Mouse (Mus musculus) embryonic facial prominence, embryonic 12.5 days (tissue): ENCODE results near the gene Ankrd34c. TPM values are rescaled to one million over a fixed set of nuclear protein-coding genes. Genes with fewer than 3 reads are reported as not detected.

ENCODE experiments used
- ATAC-seq: fragments of 200-750 bp; cut with Nextera tagmentation; 2 replicates; pipeline ENCODE4 v1.8.0; 2017; ENCODE audit not compliant: insufficient number of reproducible peaks, insufficient read depth, low FRiP score, low TSS enrichment
- H3K27ac ChIP-seq: fragments of 300-500 bp; sonication (generic); 2 replicates; pipeline ENCODE4 v1.5.1; 2016; ENCODE audit warnings: mild to moderate bottlenecking
- H3K27me3 ChIP-seq: fragments of 300-500 bp; sonication (generic); 2 replicates; pipeline ENCODE4 v1.6.1; 2016; ENCODE audit warnings: mild to moderate bottlenecking, moderate library complexity
- H3K36me3 ChIP-seq: fragments of 300-500 bp; sonication (generic); 2 replicates; pipeline ENCODE4 v1.6.1; 2016; ENCODE audit warnings: mild to moderate bottlenecking
- H3K4me1 ChIP-seq: fragments of 300-500 bp; sonication (generic); 2 replicates; pipeline ENCODE4 v1.6.1; 2016
- H3K4me2 ChIP-seq: fragments of 300-500 bp; sonication (generic); replicated peaks from 2 replicates; pipeline ENCODE4 v1.6.1; 2016; ENCODE audit warnings: mild to moderate bottlenecking, moderate library complexity
- H3K4me3 ChIP-seq: fragments of 300-500 bp; sonication (generic); 2 replicates; pipeline ENCODE4 v1.5.1; 2016; ENCODE audit warnings: mild to moderate bottlenecking
- H3K9ac ChIP-seq: fragments of 300-500 bp; sonication (generic); 2 replicates; pipeline ENCODE4 v1.6.1; 2016; ENCODE audit warnings: mild to moderate bottlenecking, moderate library complexity
- H3K9me3 ChIP-seq: fragments of 300-500 bp; sonication (generic); 2 replicates; pipeline ENCODE4 v1.6.1; 2016; ENCODE audit warnings: mild to moderate bottlenecking, moderate library complexity
- WGBS: fragments of 180-500 bp; shearing (Covaris S2); methylation state at CpG from one replicate; pipeline ENCODE4 v1.1.7; 2016; 5-methylcytosine and 5-hydroxymethylcytosine counted together
- polyA plus RNA-seq: library from polyadenylated mRNA; unstranded; fragments of >200 nt; fragmentation: Nextera tagmentation; extraction: Ambion mirVana; gene quantifications from 2 replicates; pipeline ENCODE4 v1.2.1, GENCODE M21; 2016

The Ankrd34c gene
- polyA plus RNA-seq, 1 experiment from 2014 or later, result 0.05 TPM

DNA sequence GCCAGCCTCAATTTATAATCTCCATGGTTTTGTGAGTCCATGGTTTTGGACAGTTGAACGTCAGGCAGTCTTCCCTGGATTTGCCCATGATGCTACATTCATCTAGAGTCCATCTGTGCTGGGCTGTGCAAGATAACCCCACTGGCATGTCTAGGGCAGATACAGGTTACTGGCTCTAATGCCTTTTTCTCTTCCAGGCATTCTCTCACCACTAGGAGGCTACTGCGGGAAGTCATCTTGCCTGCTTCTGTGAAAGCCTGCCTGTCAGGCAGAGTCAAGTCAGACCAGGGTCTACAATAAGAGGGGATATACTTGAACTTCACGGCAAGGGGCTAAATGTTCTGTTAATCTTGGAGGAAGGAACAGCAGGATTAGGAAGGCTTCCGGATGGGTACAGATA is 31.4 kb downstream of the Ankrd34c start:
- Histone ChIP-seq H3K9me3 (no peaks in the 10 kb centered on the region), H3K27me3 (no peaks in the 10 kb centered on the region), H3K4me1 (peaks cover 7% of the 10 kb centered on the region), H3K27ac (no peak overlapping the region), H3K36me3 (0 out of 2 replicates have a peak, but pooled peaks cover 8% of the 10 kb centered on the region), H3K4me2 (no peak overlapping the region), H3K9ac (no peak overlapping the region), H3K4me3 (no peak overlapping the region)
- ATAC-seq, result no peak
- 29% methylated on average over 4 of the region's 4 CpGs for WGBS

- H3K27ac ChIP-seq, result peak overlapping the region; percentile 87
- no peaks in the 10 kb centered on the region for H3K9me3 ChIP-seq
- peak overlapping the region; percentile 57 for H3K9ac ChIP-seq
- 8% methylated on average over 10 of the region's 10 CpGs for WGBS
- H3K36me3 ChIP-seq, result peaks cover 25% of the 10 kb centered on the region
- H3K4me1 ChIP-seq, result peaks cover 7% of the 10 kb centered on the region
- ATAC-seq, result peak; percentile 50; the same call in 1 of the 2 replicates
- peak overlapping the region; percentile 67 for H3K4me3 ChIP-seq
- H3K27me3 ChIP-seq, result no peaks in the 10 kb centered on the region
- peak overlapping the region; percentile 73 for H3K4me2 ChIP-seq
Measured at GRCm38 (mm10) chr9:89705197-89705533, 33.1 kb downstream of the Ankrd34c start.

DNA sequence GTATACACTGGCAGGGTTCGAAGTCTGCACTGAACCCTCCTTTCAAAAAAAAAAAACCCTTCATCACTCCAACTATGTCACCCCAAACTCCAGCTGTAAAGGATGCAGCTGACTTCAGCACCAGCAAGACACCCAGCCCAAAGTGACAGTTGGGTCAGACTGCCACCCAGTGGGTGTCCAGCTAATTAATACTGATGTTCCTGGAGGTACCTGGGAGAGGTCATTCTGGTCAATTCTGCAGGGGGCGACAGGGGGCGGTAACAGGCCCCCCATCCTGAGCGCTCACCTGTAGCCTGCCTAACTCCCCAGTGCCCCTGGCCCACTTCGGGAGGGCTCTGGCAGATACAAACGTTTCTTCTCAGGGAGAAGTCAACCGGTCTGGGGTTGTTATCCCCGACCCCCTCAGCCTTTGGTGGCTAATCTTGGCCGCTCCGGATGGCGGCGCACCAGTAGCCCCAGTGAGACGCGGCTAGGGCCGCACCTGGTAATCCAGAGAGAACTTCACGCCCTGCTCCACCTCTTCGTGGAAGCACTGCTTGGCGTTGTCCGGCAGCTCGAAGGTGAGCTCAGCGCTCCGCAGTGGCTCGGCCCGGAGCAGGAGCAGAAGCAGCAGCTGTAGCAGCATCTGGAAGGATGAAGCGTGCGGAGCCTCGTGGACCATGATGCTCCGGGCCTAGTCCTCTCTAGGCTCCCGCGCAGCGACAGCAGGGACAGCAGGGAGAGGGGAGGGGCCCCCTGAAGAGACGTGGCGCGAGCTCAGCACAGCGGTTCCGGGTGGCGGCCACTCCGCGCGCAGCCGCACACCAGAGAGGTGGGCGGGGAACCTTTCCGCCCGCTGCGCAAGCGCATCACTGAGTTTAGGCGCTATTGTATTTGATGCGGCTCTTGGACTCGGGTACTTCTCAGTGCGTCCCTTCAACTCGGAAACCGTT is 33.7 kb downstream of the Ankrd34c start, which contains the start of gene Tmed3:
Gene Tmed3 (minus strand): TSS at position 804 of the 932 bp plus-strand sequence.
- Histone ChIP-seq H3K4me3 (peak within 1 kb of the TSS; percentile 67), H3K27me3 (no peaks in the 10 kb centered on the region), H3K27ac (peak within 1 kb of the TSS; percentile 87), H3K36me3 (peaks cover 32% of the 10 kb centered on the region), H3K4me2 (peak within 1 kb of the TSS; percentile 73), H3K9me3 (no peaks in the 10 kb centered on the region), H3K4me1 (peaks cover 7% of the 10 kb centered on the region), H3K9ac (peak within 1 kb of the TSS; percentile 86)
- peak; percentile 98 for ATAC-seq
- 2% methylated on average over 52 of the region's 52 CpGs for WGBS

GRCm38 (mm10) chr9:89700910-89701457 is 37.3 kb downstream of the Ankrd34c start:
- no peak overlapping the region for H3K9ac ChIP-seq
- H3K27ac ChIP-seq, result no peak overlapping the region
- 92% methylated on average over 2 of the region's 2 CpGs for WGBS
- peaks cover 7% of the 10 kb centered on the region for H3K4me1 ChIP-seq
- no peak overlapping the region for H3K4me3 ChIP-seq
- H3K36me3 ChIP-seq, result peaks cover 42% of the 10 kb centered on the region
- no peak overlapping the region for H3K4me2 ChIP-seq
- H3K27me3 ChIP-seq, result no peaks in the 10 kb centered on the region
- ATAC-seq, result no peak
- H3K9me3 ChIP-seq, result no peaks in the 10 kb centered on the region

GRCm38 (mm10) chr9:89695143-89695542 is 43.1 kb downstream of the Ankrd34c start:
- Histone ChIP-seq H3K4me1 (no peaks in the 10 kb centered on the region), H3K4me3 (no peak overlapping the region), H3K9me3 (no peaks in the 10 kb centered on the region), H3K27ac (no peak overlapping the region), H3K36me3 (peaks cover 16% of the 10 kb centered on the region), H3K9ac (no peak overlapping the region), H3K27me3 (no peaks in the 10 kb centered on the region), H3K4me2 (no peak overlapping the region)
- 78% methylated on average over 1 of the region's 1 CpGs for WGBS
- no peak for ATAC-seq

- WGBS, result 87% methylated on average over 2 of the region's 2 CpGs
Measured at GRCm38 (mm10) chr9:89693670-89694069, 44.6 kb downstream of the Ankrd34c start.

GRCm38 (mm10) chr9:89689179-89689578 is 49.1 kb downstream of the Ankrd34c start:
- 63% methylated on average over 1 of the region's 1 CpGs for WGBS

More at GRCm38 (mm10) chr9:89693670-89694069, 44.6 kb downstream of the Ankrd34c start:
- Histone ChIP-seq H3K4me3 (no peak overlapping the region), H3K27me3 (no peaks in the 10 kb centered on the region), H3K9me3 (no peaks in the 10 kb centered on the region), H3K9ac (no peak overlapping the region), H3K27ac (no peak overlapping the region), H3K36me3 (peaks cover 1% of the 10 kb centered on the region; the same call in 1 of the 2 replicates), H3K4me1 (no peaks in the 10 kb centered on the region), H3K4me2 (no peak overlapping the region)
- ATAC-seq, result no peak

DNA sequence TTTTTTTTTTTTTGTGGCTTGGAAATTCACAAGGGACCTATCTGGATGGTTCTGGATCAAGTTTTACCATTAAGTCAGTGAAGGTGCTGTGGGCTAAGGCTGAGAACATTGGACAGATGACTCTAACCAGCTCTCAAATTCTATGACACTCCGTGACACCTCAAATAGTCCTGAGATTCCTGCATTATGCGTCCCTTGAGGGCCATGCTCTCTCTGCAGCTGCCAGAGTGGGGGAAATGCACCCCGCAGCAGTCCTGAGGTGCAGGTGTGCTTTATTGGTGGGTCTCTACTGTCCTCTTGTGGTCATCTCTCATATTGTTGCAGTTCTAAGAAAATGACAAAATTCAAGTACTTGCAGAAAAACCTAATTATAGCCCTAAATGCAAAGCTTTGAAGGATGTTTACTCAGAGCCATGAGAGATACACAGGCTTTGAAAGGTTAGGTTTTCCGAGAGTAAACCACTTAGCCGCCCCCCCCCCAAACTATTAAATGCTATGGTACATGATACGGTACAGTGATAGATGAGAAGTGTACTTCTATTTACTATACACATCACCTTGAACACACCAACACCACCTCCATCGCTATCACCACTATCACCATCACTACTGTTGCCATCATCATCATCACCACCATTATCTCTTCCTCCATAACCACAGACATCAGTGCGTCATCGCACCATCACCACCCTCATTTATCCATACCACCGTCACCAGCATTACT is 50.6 kb downstream of the Ankrd34c start:
- Histone ChIP-seq H3K4me3 (no peak overlapping the region), H3K4me1 (no peaks in the 10 kb centered on the region), H3K9me3 (no peaks in the 10 kb centered on the region), H3K4me2 (no peak overlapping the region), H3K27me3 (no peaks in the 10 kb centered on the region), H3K9ac (no peak overlapping the region), H3K27ac (no peak overlapping the region), H3K36me3 (no peaks in the 10 kb centered on the region)
- 59% methylated on average over 10 of the region's 10 CpGs for WGBS
- ATAC-seq, result no peak

More at GRCm38 (mm10) chr9:89689179-89689578, 49.1 kb downstream of the Ankrd34c start:
- no peak for ATAC-seq
- H3K4me3 ChIP-seq, result no peak overlapping the region
- no peaks in the 10 kb centered on the region for H3K36me3 ChIP-seq
- H3K27me3 ChIP-seq, result no peaks in the 10 kb centered on the region
- H3K27ac ChIP-seq, result no peak overlapping the region
- H3K4me2 ChIP-seq, result no peak overlapping the region
- H3K9ac ChIP-seq, result no peak overlapping the region
- H3K9me3 ChIP-seq, result no peaks in the 10 kb centered on the region
- no peaks in the 10 kb centered on the region for H3K4me1 ChIP-seq

- H3K36me3 ChIP-seq, result no peaks in the 10 kb centered on the region
- no peak overlapping the region for H3K4me3 ChIP-seq
- no peaks in the 10 kb centered on the region for H3K9me3 ChIP-seq
- no peaks in the 10 kb centered on the region for H3K4me1 ChIP-seq
- H3K27ac ChIP-seq, result no peak overlapping the region
- 69% methylated on average over 2 of the region's 2 CpGs for WGBS
- no peak for ATAC-seq
- H3K27me3 ChIP-seq, result no peaks in the 10 kb centered on the region
- H3K4me2 ChIP-seq, result no peak overlapping the region
- no peak overlapping the region for H3K9ac ChIP-seq
Measured at GRCm38 (mm10) chr9:89686262-89686661, 52.0 kb downstream of the Ankrd34c start.

- WGBS, result 53% methylated on average over 1 of the region's 1 CpGs
- H3K9ac ChIP-seq, result no peak overlapping the region
- 0 out of 2 replicates have a peak, but pooled peaks have one; percentile 28 for ATAC-seq
- no peak overlapping the region for H3K27ac ChIP-seq
- no peaks in the 10 kb centered on the region for H3K36me3 ChIP-seq
- no peak overlapping the region for H3K4me2 ChIP-seq
- H3K4me3 ChIP-seq, result no peak overlapping the region
- H3K4me1 ChIP-seq, result no peaks in the 10 kb centered on the region
- no peaks in the 10 kb centered on the region for H3K27me3 ChIP-seq
- H3K9me3 ChIP-seq, result no peaks in the 10 kb centered on the region
Measured at GRCm38 (mm10) chr9:89678974-89679373, 59.3 kb downstream of the Ankrd34c start.
